24 mouse cellular contexts compared by ENCODE assay signal in genomic region chr10:68784463-68784862, GRCm38 (mm10).
"Had no signal": no experiment of that assay in that cellular context is flagged by ENCODE, and none has a peak within 500 bp of the region (broad histone marks: within the 10 kb centered on the region; RNA-seq: fewer than 3 reads in every experiment).

No protein-coding gene starts in this region.

- H3K27ac ChIP-seq: gastrocnemius, adult 2 months; heart, embryonic 10.5 days; hindbrain, embryonic 10.5 days; hindbrain, embryonic 12.5 days; hindbrain, embryonic 14.5 days; limb, embryonic 13.5 days; limb, embryonic 15.5 days; liver, embryonic 12.5 days; liver, embryonic 14.5 days had no signal

- DNase-seq: gastrocnemius, adult 2 months; gastrocnemius, postnatal 10 days; gastrocnemius, postnatal 25 days; heart, adult 18-20 months; heart, postnatal 10 days; heart, postnatal 4 days; kidney, adult 11 months; kidney, adult 2 months; kidney, postnatal 10 days; kidney, postnatal 25 days; layer of hippocampus, postnatal 36 days; left cerebral cortex, postnatal 4 days had no signal

- H3K36me3 ChIP-seq: heart, embryonic 10.5 days; heart, embryonic 12.5 days; hindbrain, embryonic 10.5 days; hindbrain, embryonic 12.5 days; limb, embryonic 13.5 days; liver, embryonic 12.5 days had no signal

- ATAC-seq: hindbrain, embryonic 16.5 days; intestine, embryonic 16.5 days; liver, embryonic 12.5 days had no signal

- H3K4me2 ChIP-seq: heart, embryonic 12.5 days; hindbrain, embryonic 12.5 days; hindbrain, embryonic 14.5 days; limb, embryonic 13.5 days; limb, embryonic 15.5 days; liver, embryonic 12.5 days had no signal

- H3K27me3 ChIP-seq: heart, embryonic 12.5 days; hindbrain, embryonic 12.5 days; limb, embryonic 13.5 days; limb, embryonic 15.5 days; liver, embryonic 12.5 days had no signal

- H3K9ac ChIP-seq: heart, embryonic 12.5 days; hindbrain, embryonic 12.5 days; hindbrain, embryonic 14.5 days; limb, embryonic 13.5 days; limb, embryonic 15.5 days; liver, embryonic 12.5 days; liver, embryonic 14.5 days had no signal

- H3K4me3 ChIP-seq: gastrocnemius, adult 2 months; heart, embryonic 10.5 days; heart, embryonic 12.5 days; hindbrain, embryonic 10.5 days; hindbrain, embryonic 12.5 days; layer of hippocampus, adult 2 months; limb, embryonic 13.5 days; limb, embryonic 15.5 days; liver, embryonic 12.5 days had no signal

- H3K4me1 ChIP-seq: heart, embryonic 10.5 days; heart, embryonic 12.5 days; hindbrain, embryonic 10.5 days; hindbrain, embryonic 12.5 days; liver, embryonic 12.5 days had no signal

- H3K9me3 ChIP-seq: heart, embryonic 10.5 days; heart, embryonic 12.5 days; hindbrain, embryonic 10.5 days; hindbrain, embryonic 12.5 days; limb, embryonic 13.5 days; limb, embryonic 15.5 days; liver, embryonic 12.5 days had no signal
